Mouse (Mus musculus): ENCODE results near the gene Nrtn.
A peak's percentile ranks its signal among the peaks of the same experiment; 100 is the strongest.

Gene Nrtn

DNA sequence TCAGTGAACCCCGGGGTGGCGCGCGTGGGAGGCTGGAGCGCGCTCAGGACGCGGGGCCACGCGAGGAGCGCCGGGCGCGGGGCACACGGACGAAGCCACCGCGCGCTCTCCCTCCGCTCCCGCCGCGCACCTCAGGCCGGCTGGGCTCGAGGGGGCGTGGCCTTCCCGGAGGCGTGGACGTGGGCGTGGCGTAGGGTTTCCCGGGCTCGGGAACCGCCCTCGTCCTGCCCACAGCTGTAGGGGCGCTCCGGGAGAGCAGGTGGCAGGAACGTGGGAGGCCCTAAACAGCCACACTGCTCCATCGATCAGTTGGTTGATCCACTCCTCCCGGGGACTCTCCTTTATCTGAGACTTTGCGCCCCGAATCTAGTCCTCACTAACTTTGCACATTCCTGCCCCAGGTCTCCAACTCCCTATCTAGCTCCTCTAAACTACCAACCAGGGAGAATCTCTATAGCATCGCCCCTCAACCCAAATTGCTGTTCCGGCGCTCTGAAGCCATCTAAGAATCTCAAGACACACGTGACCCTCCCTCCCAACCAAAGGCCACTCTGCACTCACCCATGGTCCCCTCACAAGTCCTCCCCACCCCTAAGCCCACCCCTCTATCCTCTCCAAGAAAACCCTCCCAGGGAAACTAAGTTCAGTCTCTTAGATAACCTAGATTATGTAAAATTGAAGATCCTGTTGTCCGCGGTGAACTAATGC lies at the start of gene Nrtn:
Gene Nrtn, minus strand, starts transcription at position 115 of the 708 bp plus-strand sequence.
- peak; percentile 87 for DNase-seq

DNA sequence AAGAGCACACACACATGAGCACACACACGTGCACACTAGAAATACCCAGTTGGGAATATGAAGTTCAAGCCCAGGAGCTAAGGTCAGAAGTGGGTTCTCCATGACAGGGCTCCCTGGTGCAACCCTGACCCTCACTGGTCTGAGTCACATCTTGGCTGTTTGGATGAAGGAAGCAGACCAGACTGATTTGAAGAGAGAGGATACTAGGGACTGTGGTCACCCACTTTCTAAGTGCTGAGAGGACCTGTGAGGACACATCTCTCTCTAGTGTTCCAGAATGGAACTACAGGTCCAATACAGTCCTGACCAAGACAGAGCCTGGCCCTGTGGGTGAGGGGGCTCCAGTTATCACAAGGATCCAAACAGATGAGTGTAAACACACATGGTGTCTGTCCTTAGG lies 48.5 kb upstream of the Nrtn start:
- DNase-seq: no peak

DNA sequence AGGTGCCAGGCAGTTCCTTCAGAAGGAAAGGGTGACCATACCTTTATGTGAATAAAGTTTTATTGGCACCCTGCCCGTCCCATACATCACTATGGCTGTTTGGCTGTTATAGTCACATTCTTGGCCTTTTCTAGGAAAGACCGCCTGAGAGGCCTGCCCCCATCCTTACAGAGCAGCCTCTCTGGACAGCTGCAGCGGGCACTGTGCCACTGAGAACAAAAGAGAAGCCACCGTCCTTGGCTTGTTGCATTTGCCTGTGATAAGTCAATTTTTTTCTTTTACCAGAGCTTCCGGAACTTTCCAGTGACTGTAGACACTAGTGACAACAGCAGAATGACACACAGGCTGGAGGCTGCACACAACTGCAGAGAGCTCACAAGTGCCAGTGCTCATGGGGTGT lies 47.6 kb upstream of the Nrtn start:
- DNase-seq: no peak

DNA sequence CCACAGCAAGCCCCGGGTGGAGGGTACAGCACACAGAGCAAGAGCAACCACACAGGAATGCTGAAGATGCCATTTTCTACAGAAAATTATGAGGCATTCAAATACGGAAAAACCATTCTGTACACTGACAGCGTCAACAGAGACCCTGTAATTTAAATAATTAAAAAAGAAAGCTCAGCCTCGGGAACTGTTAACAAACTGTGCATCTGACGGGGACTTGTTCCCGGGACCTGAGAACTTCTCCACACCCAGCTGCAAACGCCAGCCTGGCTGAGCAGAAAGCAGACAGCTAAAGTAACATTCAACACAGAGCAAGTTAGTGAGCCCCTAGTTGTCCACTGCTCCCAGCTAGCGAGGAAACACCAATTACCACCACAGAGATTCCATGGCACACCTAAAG lies 44.7 kb upstream of the Nrtn start:
- DNase-seq: no peak

DNA sequence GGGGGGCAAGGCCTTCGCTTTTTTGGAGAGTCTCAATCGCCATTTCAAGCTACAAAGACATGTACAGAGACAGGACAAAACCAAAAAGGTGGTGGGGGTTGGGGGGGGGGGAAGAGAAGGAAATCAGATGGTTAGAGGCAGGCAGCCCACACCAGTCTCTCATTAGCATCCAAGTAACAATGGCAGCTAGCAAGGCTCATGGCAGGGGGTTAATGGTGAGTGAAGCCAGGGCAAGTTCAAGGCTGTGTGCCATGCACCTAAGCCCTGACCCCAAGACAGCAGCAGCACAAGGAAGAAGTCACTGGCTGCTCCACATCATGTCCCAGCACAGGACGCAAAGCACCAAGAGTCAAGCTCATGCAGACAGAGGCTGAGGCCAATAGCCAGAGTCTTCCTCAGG lies 41.9 kb upstream of the Nrtn start:
- no peak for DNase-seq

DNA sequence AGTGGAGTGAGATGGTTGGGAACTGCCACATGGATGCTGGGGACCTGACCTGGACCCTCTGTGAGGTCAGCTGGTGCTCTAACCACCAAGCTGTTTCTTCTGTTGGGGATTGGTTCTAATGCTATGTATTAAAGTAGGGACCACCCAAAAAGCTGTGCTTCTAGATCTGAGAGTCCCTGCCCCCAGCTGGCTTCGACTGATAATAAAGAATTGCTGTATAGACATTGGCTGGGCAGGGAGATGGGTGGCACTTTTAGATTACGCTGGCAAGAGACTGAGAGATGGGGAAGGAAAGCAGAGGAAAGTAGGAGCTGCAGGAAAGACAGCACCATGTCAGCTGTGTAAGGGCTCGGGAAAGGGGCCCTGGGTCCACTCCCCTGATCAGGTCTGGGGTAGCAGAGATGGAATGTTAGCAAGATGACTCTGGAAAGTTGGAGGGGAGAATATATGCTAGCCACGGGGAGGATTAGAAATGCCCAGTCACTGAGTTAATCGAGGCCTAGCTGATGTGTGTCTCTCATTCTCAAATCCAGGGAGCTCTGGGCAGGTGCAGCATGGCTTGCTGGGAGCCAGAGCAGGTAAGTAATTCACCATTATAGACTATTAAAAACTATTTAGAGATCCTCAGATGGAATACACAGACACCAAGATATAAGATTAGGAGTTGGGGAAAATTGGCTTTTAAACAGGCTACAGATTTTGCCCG lies 36.4 kb upstream of the Nrtn start:
- no peak for DNase-seq

DNA sequence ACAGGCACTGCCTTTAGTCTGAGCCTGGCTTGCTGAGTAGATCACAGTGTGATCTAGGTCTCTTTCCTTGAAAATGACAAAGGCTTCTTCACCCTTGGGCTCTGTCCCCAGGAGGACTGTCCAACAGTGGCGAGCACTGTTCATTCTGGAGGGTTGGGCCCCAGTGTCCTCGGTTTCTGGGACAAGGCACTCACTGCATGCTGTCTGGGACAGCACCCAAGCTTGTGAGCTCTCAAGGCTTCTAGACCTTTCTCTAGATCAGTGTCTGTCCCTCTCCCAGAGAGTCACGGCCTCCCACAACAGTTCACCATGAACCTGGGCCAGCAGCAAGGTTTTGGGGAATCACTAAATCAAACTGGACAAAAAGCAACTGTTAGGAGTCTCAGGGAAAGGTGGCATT lies 35.3 kb upstream of the Nrtn start:
- no peak for DNase-seq

DNA sequence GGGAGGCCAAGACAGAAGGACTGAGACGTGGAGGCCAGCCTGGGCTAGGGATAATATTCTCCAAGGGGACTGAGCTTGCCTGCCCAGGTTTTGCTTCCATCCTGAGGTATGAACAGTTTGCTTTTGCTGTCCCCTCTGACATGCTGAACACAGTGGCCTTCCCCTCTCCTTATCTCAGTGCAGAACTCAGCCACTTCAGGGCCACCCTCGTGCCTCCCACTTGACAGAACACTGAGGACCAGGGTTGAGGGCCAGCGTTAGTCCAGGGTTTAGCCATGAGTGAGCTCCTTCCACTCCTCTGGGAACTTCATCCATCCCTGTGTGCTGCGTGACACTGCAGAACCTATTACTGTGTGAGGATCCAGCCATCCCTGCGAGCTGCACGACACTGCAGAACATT lies 32.0 kb upstream of the Nrtn start:
- DNase-seq: no peak

DNA sequence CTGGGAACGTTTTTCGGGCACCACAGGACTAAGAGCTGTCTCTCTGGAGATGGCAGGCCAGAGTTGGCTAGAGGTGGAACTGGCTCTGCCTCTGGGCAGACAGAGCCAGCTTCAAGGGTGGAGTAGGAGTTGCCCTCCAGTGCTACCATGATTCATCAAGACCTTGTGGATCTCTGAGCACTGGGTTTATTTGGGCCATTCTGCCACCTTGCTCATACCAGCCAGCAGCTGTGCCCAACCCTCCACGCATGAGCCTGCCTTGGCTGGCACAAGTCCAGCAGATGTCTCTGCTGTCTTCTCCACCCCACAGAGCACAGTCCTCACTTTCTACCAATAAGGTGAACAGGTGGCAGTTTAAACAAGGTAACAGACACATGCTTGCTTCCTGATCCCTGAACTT lies 31.6 kb upstream of the Nrtn start:
- DNase-seq: no peak

DNA sequence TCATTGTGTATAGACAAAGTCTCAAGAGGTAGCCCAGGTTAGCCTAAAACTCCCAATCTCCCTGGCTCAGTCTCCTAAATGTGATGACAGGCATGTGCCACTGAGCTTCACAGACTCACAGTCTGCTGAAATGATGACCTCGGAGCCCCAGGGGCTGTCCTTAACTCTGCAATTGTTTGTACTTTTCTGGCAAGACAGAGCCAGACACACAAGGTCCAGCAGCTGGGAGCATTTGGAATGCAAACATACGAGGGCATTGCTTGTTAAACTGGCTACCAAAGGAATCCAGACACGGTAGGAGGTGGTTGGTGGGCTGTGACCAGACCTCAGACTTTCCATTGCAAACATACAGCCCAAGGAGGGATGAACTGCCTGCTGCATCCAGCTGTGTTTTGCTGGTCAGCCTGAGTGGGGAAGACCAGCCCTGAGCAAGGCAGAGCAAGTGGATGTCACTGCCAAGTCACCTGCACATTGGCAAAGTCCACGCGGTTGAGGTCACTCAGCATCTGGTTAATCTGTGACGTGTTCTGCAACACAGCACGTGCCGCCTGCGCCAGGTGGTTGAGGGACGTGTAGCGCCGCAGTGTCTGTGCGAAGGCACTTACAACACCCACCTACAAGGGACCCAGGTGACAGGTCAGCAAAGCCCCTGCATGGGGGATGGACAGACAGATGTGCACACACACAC lies 23.1 kb upstream of the Nrtn start:
- DNase-seq: no peak

DNA sequence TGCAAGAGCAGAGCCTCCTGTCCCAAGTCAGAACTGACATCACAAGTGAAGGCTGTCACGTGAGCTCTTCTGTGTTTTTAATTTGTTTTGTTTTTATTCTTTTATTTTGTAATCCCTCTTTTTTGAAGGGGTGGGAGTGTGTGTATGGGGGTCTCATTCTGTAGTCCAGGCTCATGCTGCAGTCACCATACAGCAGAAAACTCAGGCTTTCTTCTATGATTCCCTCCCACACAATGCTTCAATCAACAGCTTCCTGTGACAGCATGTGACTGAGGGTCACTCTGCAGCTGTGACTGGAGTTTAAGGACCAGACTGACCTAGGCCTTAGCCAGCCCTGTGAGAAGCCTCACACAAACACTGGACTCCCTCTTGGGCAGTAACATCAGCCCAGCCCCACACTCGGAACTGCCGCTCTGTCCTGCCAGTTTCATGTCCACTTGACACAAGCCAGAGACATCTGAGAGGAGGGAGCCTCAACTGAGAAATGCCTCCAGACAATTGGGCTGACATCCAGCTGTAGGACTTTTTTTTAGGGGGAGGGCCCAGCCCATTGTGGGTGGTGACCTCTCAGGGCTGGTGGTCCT lies 21.5 kb upstream of the Nrtn start:
- DNase-seq: no peak

DNA sequence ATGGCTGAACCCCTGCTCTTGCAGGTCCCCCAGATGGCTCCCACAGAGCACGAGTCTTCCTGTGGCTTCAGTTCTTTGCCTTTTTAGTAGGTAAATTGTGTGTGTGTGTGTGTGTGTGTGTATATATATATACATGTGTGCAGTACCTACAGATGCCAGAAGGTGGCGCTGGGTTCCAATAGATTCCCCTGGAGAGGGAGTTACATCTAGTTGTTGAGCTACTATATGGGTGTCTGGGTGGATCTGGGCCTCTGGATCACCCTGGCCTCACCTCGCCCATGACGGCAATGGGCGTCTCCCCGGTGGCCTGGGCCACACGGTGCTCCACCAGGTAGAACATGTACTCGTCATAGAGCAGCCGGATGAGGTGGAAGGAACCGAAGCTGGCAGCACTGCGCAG lies 20.2 kb upstream of the Nrtn start:
- DNase-seq: peak; percentile 27

DNA sequence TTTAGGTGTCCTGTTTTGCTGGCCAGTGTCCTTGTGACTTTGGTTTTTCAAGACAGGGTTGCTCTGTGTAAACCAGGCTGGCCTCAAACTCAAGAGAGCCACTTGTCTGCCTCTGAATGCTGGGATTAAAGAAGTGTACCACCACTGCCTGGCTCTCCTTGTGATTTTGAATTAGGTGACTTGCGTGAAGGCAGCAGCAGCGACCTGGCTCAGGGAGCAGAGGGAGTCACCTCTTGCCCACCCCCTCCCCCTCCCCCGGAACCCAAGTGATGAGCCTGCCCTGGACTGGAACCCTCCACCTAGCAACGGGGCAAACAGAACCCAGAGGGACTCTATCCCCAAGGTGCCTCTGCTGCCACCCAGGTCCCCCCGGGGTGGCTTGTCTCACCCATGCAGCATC lies 12.6 kb upstream of the Nrtn start, which contains the start of gene Prr22:
Gene Prr22, plus strand, starts transcription at position 301 of the 400 bp plus-strand sequence.
- no peak for DNase-seq

DNA sequence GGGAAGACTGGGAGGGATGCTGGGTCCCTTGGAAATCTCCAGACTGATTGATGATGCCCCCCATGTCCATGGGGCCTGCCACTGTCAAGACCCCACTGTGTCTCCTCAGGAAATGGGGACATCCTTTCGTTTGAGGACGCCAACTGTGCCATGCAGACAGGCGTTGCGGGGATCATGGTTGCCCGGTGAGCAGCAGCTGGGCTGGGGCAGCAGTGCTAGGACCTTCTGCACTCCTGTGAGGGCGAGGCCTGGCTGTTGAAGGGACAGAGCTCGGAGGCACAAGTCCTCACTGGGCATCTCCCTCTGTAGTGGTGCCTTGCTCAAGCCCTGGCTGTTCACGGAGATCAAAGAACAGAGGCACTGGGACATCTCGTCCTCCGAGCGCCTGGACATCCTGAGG lies 11.6 kb upstream of the Nrtn start:
- DNase-seq: no peak

DNA sequence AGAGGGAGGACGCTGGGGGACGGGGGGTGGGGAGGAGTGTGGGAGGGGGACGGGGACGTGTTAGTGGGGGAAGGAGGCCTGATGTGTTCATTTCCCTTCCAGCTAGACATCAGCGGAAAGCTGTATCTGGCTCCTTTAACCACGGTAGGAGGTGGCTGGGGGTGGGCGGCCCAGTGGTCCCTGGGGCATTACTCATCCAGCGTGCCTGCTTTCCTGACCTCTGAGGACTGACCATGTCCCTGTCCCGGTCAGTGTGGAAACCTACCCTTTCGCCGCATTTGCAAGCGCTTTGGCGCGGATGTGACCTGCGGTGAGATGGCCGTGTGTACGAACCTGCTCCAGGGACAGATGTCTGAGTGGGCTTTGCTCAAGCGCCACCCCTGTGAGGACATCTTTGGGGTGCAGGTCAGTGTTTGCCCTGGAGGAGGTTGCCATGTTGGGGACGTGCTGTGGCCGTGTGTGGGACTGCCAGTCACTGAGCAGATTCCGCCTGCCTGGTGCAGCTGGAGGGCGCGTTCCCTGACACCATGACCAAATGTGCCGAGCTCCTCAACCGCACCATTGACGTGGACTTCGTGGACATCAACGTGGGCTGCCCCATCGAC lies 10.3 kb upstream of the Nrtn start:
- DNase-seq: no peak

DNA sequence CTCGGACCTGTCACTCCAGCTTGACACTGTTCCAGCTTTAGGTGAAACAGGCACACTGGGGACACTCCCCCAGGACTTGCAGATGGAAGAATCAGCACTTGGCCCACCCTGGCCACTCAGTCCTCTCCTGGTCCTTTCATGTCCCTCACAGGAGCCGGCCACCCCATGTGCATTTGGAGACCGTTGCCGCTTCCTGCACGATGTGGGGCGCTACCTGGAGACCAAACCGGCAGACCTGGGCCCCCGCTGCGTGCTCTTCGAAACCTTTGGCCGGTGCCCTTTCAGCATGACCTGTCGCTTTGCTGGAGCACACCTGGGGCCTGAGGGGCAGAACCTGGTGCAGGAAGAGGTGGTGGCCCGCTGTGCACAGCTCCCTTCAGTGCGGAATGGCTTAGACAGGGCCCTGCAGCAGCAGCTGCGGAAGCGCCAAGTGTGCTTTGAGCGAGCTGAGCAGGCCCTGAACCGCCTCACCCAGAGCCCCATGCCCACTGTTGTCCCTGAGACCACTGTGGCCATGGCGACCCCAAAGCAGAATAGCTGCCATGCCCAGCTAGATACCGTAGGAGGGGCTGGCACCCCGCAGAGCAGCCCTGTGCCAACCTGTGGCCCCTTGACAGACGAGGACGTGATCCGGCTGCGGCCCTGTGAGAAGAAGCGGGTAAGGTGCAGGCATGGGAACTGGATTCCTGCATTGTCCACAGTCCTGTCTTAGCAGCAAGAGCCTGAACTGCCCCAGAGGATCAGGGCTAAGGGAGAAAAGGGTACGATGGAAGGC lies 9.5 kb upstream of the Nrtn start:
- no peak for DNase-seq

DNA sequence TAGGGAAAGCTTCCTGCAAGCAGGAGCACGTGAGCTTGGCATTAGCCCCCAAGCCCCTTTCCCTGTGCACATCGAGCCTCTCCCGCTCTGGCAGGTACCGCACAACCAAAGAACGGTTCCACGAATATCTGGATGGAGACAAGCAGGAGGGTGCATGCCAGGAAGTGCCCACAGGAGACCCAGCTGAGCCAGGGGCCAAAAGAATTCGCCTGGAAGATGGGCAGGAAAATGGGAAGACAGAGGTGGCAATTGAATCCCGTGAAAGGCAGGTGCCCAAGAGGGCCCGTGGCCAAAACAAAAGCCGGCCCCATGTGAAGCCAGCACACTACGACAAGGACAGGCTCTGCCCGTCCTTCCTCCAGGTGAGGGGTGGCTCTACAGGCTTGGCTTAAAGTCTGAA lies 8.1 kb upstream of the Nrtn start:
- no peak for DNase-seq

DNA sequence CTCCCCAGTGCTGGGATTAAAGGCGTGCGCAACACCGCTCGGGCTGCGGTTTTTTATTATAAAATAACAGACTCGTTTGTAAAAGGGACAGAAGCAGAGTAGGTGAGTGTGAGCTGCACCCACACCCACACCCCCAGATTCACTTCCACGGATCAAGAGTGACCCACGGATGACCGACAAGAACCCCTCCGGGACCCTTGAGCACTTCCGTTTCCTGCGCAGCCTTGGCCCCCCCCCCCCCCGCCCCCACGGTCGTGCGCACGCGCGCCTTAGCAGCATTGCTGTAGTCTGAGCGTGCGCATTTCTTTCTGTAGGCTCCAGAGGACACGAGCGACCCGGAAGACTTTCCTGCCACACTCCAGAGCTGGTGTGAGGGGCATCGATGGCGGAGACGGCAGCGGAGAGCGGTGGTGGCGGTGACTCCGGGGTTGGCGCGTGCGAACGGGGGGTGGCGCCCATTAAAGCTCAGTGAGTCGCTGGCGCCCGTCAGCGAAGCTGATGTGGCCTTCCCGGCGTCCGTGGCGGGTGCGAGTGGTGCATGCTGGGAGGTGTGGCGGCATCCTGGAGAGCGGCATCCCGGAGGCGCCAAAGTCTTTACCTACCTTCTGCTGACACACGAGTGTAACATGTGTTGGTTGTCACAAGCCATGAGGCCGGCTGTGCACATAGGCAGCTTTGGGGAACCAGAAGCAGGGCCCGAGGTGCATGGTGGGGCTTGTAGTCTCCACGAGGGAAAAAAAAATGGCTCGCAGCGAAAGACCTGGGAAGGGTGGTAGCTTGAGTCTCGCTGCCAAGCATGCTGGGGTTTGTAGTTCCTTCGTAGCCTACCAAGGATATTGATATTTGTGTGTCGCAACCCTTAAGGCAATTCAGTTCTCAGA lies 7.4 kb upstream of the Nrtn start, which contains the start of gene Dus3l:
Gene Dus3l, plus strand, starts transcription at position 284 of the 881 bp plus-strand sequence.
- peak; percentile 92 for DNase-seq

DNA sequence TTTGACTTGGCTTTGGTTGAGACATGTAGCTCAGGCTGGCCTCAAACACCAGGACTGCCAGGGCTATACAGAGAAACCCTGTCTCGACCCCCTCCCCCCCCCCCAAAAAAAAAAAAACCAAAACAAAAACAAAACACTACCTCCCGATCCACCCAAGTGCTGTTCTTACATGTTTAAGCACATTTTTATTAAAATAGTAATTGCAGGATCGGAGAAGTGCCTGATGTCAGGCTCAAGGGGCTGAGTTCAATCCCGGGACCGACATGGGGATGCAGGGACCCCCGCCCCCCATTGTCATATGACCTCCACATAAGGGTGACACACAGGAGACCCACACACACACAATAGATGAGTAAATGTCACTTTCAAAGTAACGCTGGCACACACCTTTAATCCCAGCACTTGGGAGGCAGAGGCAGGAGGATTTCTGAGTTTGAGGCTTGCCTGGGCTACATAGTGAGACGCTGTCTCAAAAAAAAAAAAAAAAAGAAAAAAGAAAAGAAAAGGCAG lies 6.5 kb upstream of the Nrtn start:
- no peak for DNase-seq

DNA sequence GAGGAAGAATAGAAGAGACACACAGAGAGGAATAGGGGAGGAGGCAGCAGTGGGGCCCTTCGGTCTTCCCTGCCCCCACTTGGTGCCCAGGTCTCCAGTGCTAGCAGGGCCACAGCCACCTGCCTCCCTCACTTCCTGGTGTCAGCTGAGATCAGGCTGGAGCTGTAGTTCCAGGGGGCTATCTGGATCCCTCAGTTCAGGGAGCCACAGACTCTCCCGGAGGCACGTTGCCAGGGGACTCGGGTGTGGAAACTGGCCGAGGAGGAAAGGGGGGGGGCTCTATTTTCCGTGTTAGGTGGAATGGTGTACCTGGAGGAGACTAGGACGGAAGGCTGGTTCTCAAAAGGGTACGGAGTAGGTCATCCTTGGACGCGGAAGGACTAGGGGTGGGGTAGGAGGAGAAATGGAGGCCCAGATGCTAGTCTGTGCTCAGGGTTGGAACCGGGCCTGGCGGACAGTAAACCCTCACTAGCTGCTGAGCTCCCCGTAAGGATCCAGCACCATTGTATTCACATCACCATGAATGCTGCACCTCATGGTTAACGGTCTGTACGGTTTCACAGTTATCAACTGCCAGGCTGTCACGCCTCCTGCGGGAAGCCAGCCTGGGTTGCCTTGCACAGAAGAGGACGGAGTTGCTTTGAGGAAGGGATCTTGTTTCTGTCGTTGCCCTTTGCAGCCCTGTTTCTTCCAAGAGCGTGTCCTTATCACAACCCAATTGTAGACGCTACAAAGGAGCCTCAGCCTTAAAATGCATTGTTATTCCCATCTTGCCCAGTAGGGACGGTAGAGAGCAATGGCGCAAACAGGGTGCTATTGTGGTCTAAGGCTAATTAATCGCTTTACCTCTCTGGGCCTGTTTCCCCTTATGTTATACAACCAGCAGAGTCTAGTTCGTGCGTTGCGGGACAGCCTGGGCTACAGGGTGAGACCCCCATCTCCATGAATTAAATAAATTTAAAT lies 5.7 kb upstream of the Nrtn start:
- DNase-seq: peak; percentile 72

Data from thymus, postnatal 25 days (tissue).